Mouse (Mus musculus) stomach, adult 2 months (tissue): ENCODE measurements around the gene Mixl1. TPM values are rescaled to one million over a fixed set of nuclear protein-coding genes. Genes with fewer than 3 reads are reported as not detected.

Experiments used
- polyA plus RNA-seq: library from polyadenylated mRNA; depleted of rRNA; stranded (reverse); fragments of >200 nt; gene quantifications from 2 replicates; pipeline ENCODE4 v1.2.3, GENCODE M21; 2012; rRNA removed

Mixl1 gene
- not detected in 2 replicates for polyA plus RNA-seq

DNA sequence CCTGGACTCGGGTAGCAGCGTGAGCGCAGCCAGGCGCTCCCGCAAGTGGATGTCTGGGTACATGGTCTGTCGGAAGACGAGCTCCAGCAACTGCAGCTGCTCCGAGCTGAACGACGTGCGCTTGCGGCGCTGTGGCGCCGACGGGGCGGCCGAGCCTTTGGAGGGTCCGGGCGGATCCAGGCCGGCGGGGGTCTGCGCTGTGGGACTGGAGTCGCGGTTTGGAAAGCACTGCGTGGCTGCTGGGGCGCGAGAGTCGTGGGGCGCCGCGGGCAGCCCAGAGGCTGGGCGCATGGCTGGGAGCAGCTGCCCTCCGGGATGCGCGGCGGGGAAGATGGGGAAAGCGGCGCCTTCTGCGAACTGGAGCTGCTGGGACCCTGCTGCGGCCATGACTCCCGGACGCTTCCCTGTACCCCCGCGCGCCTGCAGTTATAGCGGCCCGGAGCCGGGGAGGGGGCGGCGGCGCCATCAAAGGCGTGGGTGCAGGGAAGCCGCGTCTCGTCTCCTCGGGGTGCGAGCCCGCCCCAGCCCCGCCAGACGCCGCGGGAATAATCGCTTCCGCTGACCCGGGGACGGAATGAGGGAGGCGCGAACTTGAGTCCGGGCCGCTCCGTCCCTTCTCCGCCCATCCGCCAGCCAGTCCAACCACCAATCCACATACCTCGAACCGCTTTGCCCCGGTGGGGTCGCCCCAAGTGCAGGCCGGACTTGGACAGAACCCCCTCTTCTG is at the start of gene Mixl1:
TSS of gene Mixl1 (minus strand) at position 409 of the 727 bp plus-strand sequence.

DNA sequence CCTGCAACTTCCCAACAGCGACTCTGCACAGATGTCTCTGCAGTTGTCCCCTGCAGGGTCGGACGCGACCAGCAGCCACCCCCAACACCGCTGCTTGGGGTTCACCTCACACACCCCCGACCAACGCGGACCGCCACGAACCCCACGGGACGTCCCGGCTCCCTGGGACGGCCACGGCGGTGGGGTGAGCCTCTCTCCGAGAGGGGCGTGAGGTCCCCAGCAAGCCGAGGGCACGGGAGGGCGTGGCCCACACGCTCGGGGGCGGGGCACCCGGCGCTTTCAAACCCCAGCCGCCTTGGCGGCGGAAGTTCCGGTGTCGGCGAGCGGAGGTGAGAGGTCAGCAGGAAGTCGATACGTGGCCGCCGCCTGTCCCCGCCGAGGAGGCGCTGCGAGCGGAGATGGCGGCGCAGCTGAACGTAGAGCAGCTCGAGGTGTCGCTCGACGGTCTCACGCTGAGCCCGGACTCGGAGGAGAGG is 28.9 kb upstream of the Mixl1 start, which contains the start of gene Acbd3:
TSS of gene Acbd3 (plus strand) at position 340 of the 476 bp plus-strand sequence.

Other genes starting within 250 kb of the Mixl1 start
- 18.1 and 45.3 TPM in 2 replicates for gene Stum, start 213.5 kb downstream of the Mixl1 start, polyA plus RNA-seq
- 4.6 and 4.8 TPM in 2 replicates for gene Parp1, start 128.1 kb downstream of the Mixl1 start, polyA plus RNA-seq
- gene Lin9, start 55.9 kb downstream of the Mixl1 start, polyA plus RNA-seq, result 0.66 and 0.68 TPM in 2 replicates
- gene Acbd3, start 29.0 kb upstream of the Mixl1 start, polyA plus RNA-seq, result 4.7 and 5.1 TPM in 2 replicates
- 38.2 and 53.7 TPM in 2 replicates for gene H3f3a, start 116.9 kb upstream of the Mixl1 start, polyA plus RNA-seq
- 1.6 and 2.4 TPM in 2 replicates for gene Sde2, start 154.1 kb upstream of the Mixl1 start, polyA plus RNA-seq
- not detected in 2 replicates for gene Lefty2, start 196.1 kb upstream of the Mixl1 start, polyA plus RNA-seq
- 32.6 and 43.3 TPM in 2 replicates for gene Pycr2, start 207.3 kb upstream of the Mixl1 start, polyA plus RNA-seq
- 7.7 and 8.0 TPM in 2 replicates for gene Lefty1, start 238.0 kb upstream of the Mixl1 start, polyA plus RNA-seq
- 92.4 and 94.7 TPM in 2 replicates for gene Tmem63a, start 245.3 kb upstream of the Mixl1 start, polyA plus RNA-seq